Mouse (Mus musculus) heart, embryonic 15.5 days (tissue): ENCODE measurements at regions not wholly inside any gene's neighbourhood (a gene's known extent, or its start where the extent isn't known, plus 50 kb on each side); places are given as distances from the start of the nearest gene placed in this dataset.

Experiments used
- ATAC-seq: fragments of 200-750 bp; cut with Nextera tagmentation; replicated peaks from 2 replicates; pipeline ENCODE4 v1.8.0; 2017; ENCODE audit warnings: low read depth, moderate TSS enrichment; ENCODE audit not compliant: insufficient number of reproducible peaks, insufficient read depth, low FRiP score
- H3K27ac ChIP-seq: fragments of 300-500 bp; sonication (generic); 2 replicates; pipeline ENCODE4 v1.5.1; 2015; ENCODE audit warnings: mild to moderate bottlenecking, inconsistent platforms
- H3K27me3 ChIP-seq: fragments of 300-500 bp; sonication (generic); 2 replicates; pipeline ENCODE4 v1.6.1; 2015; ENCODE audit warnings: inconsistent platforms
- H3K36me3 ChIP-seq: fragments of 300-500 bp; sonication (generic); 2 replicates; pipeline ENCODE4 v1.6.1; 2015; ENCODE audit warnings: mild to moderate bottlenecking, inconsistent platforms
- H3K4me1 ChIP-seq: fragments of 300-500 bp; sonication (generic); replicated peaks from 2 replicates; pipeline ENCODE4 v1.6.1; 2015; ENCODE audit warnings: inconsistent platforms
- H3K4me2 ChIP-seq: fragments of 300-500 bp; sonication (generic); 2 replicates; pipeline ENCODE4 v1.6.1; 2015; ENCODE audit warnings: inconsistent platforms, mild to moderate bottlenecking, moderate library complexity
- H3K4me3 ChIP-seq: fragments of 300-500 bp; sonication (generic); 2 replicates; pipeline ENCODE4 v1.5.1; 2015; ENCODE audit warnings: mild to moderate bottlenecking, inconsistent platforms
- H3K9ac ChIP-seq: fragments of 300-500 bp; sonication (generic); 2 replicates; pipeline ENCODE4 v1.6.1; 2015; ENCODE audit warnings: mild to moderate bottlenecking, inconsistent platforms
- H3K9me3 ChIP-seq: fragments of 300-500 bp; sonication (generic); replicated peaks from 2 replicates; pipeline ENCODE4 v1.6.1; 2016; ENCODE audit warnings: inconsistent platforms
- WGBS: fragments of 180-500 bp; shearing (Covaris S2); methylation state at CpG from one replicate; pipeline ENCODE4 v1.1.7; 2015; ENCODE audit warnings: mixed read lengths; 5-methylcytosine and 5-hydroxymethylcytosine counted together

GRCm38 (mm10) chr13:59937147-59937546 is 114.2 kb upstream of the Tut7 start:
- Histone ChIP-seq H3K4me2 (no peak overlapping the region), H3K36me3 (no peaks in the 10 kb centered on the region), H3K4me1 (peaks cover 8% of the 10 kb centered on the region; the same call in 1 of the 2 replicates), H3K27ac (no peak overlapping the region), H3K4me3 (no peak overlapping the region), H3K9ac (no peak overlapping the region), H3K27me3 (peaks cover 6% of the 10 kb centered on the region; the same call in 1 of the 2 replicates), H3K9me3 (no peaks in the 10 kb centered on the region)
- no peak for ATAC-seq
- WGBS, result 64% methylated on average over 3 of the region's 3 CpGs

GRCm38 (mm10) chr13:59934556-59934955 is 111.6 kb upstream of the Tut7 start:
- Histone ChIP-seq H3K36me3 (no peaks in the 10 kb centered on the region), H3K27ac (no peak overlapping the region), H3K4me2 (no peak overlapping the region), H3K9ac (no peak overlapping the region), H3K27me3 (no peaks in the 10 kb centered on the region), H3K9me3 (no peaks in the 10 kb centered on the region), H3K4me1 (no peaks in the 10 kb centered on the region), H3K4me3 (no peak overlapping the region)
- no peak for ATAC-seq
- WGBS, result 40% methylated on average over 1 of the region's 1 CpGs

- H3K4me1 ChIP-seq, result no peaks in the 10 kb centered on the region
- no peak overlapping the region for H3K9ac ChIP-seq
- no peaks in the 10 kb centered on the region for H3K27me3 ChIP-seq
- no peak overlapping the region for H3K4me2 ChIP-seq
- ATAC-seq, result no peak
- 83% methylated on average over 1 of the region's 1 CpGs for WGBS
- no peaks in the 10 kb centered on the region for H3K9me3 ChIP-seq
- H3K4me3 ChIP-seq, result no peak overlapping the region
- H3K27ac ChIP-seq, result no peak overlapping the region
- H3K36me3 ChIP-seq, result no peaks in the 10 kb centered on the region
Measured at GRCm38 (mm10) chr13:59934093-59934492, 111.1 kb upstream of the Tut7 start.

- WGBS, result 63% methylated on average over 12 of the region's 12 CpGs
Measured at GRCm38 (mm10) chr13:59927379-59928111, 104.6 kb upstream of the Tut7 start.

GRCm38 (mm10) chr13:59925845-59926481 is 103.0 kb upstream of the Tut7 start:
- Histone ChIP-seq H3K4me1 (no peaks in the 10 kb centered on the region), H3K36me3 (no peaks in the 10 kb centered on the region), H3K4me2 (no peak overlapping the region), H3K9me3 (no peaks in the 10 kb centered on the region), H3K27ac (no peak overlapping the region), H3K27me3 (no peaks in the 10 kb centered on the region), H3K4me3 (no peak overlapping the region), H3K9ac (no peak overlapping the region)
- no peak for ATAC-seq
- 72% methylated on average over 9 of the region's 9 CpGs for WGBS

More at GRCm38 (mm10) chr13:59927379-59928111, 104.6 kb upstream of the Tut7 start:
- H3K4me2 ChIP-seq, result no peak overlapping the region
- no peak overlapping the region for H3K9ac ChIP-seq
- H3K27me3 ChIP-seq, result no peaks in the 10 kb centered on the region
- H3K4me3 ChIP-seq, result no peak overlapping the region
- ATAC-seq, result no peak
- H3K9me3 ChIP-seq, result no peaks in the 10 kb centered on the region
- no peak overlapping the region for H3K27ac ChIP-seq
- H3K36me3 ChIP-seq, result no peaks in the 10 kb centered on the region
- no peaks in the 10 kb centered on the region for H3K4me1 ChIP-seq

- H3K27ac ChIP-seq, result no peak overlapping the region
- H3K9me3 ChIP-seq, result no peaks in the 10 kb centered on the region
- H3K4me3 ChIP-seq, result no peak overlapping the region
- 81% methylated on average over 5 of the region's 5 CpGs for WGBS
- no peaks in the 10 kb centered on the region for H3K27me3 ChIP-seq
- no peak overlapping the region for H3K9ac ChIP-seq
- H3K36me3 ChIP-seq, result no peaks in the 10 kb centered on the region
- ATAC-seq, result no peak
- no peak overlapping the region for H3K4me2 ChIP-seq
- no peaks in the 10 kb centered on the region for H3K4me1 ChIP-seq
Measured at GRCm38 (mm10) chr13:59917185-59917584, 94.2 kb upstream of the Tut7 start.

GRCm38 (mm10) chr13:59916166-59917044 is 93.5 kb upstream of the Tut7 start:
- Histone ChIP-seq H3K36me3 (no peaks in the 10 kb centered on the region), H3K9me3 (no peaks in the 10 kb centered on the region), H3K27me3 (no peaks in the 10 kb centered on the region), H3K4me1 (no peaks in the 10 kb centered on the region), H3K4me3 (no peak overlapping the region), H3K9ac (no peak overlapping the region), H3K4me2 (no peak overlapping the region), H3K27ac (no peak overlapping the region)
- 70% methylated on average over 22 of the region's 22 CpGs for WGBS
- no peak for ATAC-seq

GRCm38 (mm10) chr13:59915734-59916133 is 92.8 kb upstream of the Tut7 start:
- no peak overlapping the region for H3K27ac ChIP-seq
- no peak overlapping the region for H3K4me3 ChIP-seq
- ATAC-seq, result no peak

GRCm38 (mm10) chr13:59910179-59911071 is 87.5 kb upstream of the Tut7 start:
- H3K9ac ChIP-seq, result no peak overlapping the region
- WGBS, result 44% methylated on average over 8 of the region's 8 CpGs

More at GRCm38 (mm10) chr13:59915734-59916133, 92.8 kb upstream of the Tut7 start:
- H3K4me2 ChIP-seq, result no peak overlapping the region
- no peaks in the 10 kb centered on the region for H3K27me3 ChIP-seq
- 81% methylated on average over 7 of the region's 7 CpGs for WGBS
- peaks cover 3% of the 10 kb centered on the region for H3K4me1 ChIP-seq
- H3K9ac ChIP-seq, result no peak overlapping the region
- no peaks in the 10 kb centered on the region for H3K36me3 ChIP-seq
- no peaks in the 10 kb centered on the region for H3K9me3 ChIP-seq

GRCm38 (mm10) chr13:59909400-59909799 is 86.5 kb upstream of the Tut7 start:
- Histone ChIP-seq H3K9ac (no peak overlapping the region), H3K4me2 (no peak overlapping the region), H3K9me3 (no peaks in the 10 kb centered on the region), H3K36me3 (no peaks in the 10 kb centered on the region), H3K4me1 (peaks cover 10% of the 10 kb centered on the region), H3K27me3 (no peaks in the 10 kb centered on the region), H3K27ac (no peak overlapping the region), H3K4me3 (no peak overlapping the region)
- WGBS, result 76% methylated on average over 4 of the region's 4 CpGs
- no peak for ATAC-seq

More at GRCm38 (mm10) chr13:59910179-59911071, 87.5 kb upstream of the Tut7 start:
- no peak overlapping the region for H3K4me2 ChIP-seq
- peak overlapping the region; percentile 56 for H3K27ac ChIP-seq
- H3K27me3 ChIP-seq, result no peaks in the 10 kb centered on the region
- H3K4me3 ChIP-seq, result no peak overlapping the region
- H3K9me3 ChIP-seq, result no peaks in the 10 kb centered on the region
- no peaks in the 10 kb centered on the region for H3K36me3 ChIP-seq
- ATAC-seq, result no peak
- peaks cover 10% of the 10 kb centered on the region for H3K4me1 ChIP-seq
